Mouse (Mus musculus) heart, embryonic 16.5 days (tissue): Measurements from ENCODE around the gene Gpsm2. TPM values are rescaled to one million over a fixed set of nuclear protein-coding genes. Genes with fewer than 3 reads are reported as not detected.

ENCODE experiments used
- ATAC-seq: fragments of 200-750 bp; cut with Nextera tagmentation; replicated peaks from 2 replicates; pipeline ENCODE4 v1.8.0; 2017; ENCODE audit warnings: moderate number of reproducible peaks; ENCODE audit not compliant: insufficient read depth, low FRiP score; ENCODE audit errors: extremely low read depth
- H3K27ac ChIP-seq: fragments of 300-500 bp; sonication (generic); 2 replicates; pipeline ENCODE4 v1.5.1; 2014; ENCODE audit warnings: mild to moderate bottlenecking, low read length, control low read depth, moderate library complexity
- H3K27me3 ChIP-seq: fragments of 300-500 bp; sonication (generic); 2 replicates; pipeline ENCODE4 v1.6.1; 2014; ENCODE audit warnings: low read length, mixed read lengths; ENCODE audit not compliant: control insufficient read depth, insufficient read depth
- H3K36me3 ChIP-seq: fragments of 300-500 bp; sonication (generic); 2 replicates; pipeline ENCODE4 v1.6.1; 2014; ENCODE audit not compliant: control insufficient read depth, insufficient read depth
- H3K4me1 ChIP-seq: fragments of 300-500 bp; sonication (generic); 2 replicates; pipeline ENCODE4 v1.6.1; 2014; ENCODE audit warnings: low read length, mixed read lengths; ENCODE audit not compliant: control insufficient read depth, insufficient read depth
- H3K4me2 ChIP-seq: fragments of 300-500 bp; sonication (generic); 2 replicates; pipeline ENCODE4 v1.6.1; 2014; ENCODE audit warnings: low read depth, mild to moderate bottlenecking, control low read depth, low read length
- H3K4me3 ChIP-seq: fragments of 300-500 bp; sonication (generic); 2 replicates; pipeline ENCODE4 v1.5.1; 2014; ENCODE audit warnings: mild to moderate bottlenecking, control low read depth, low read length
- H3K9ac ChIP-seq: fragments of 300-500 bp; sonication (generic); 2 replicates; pipeline ENCODE4 v1.6.1; 2014; ENCODE audit warnings: low read length, control low read depth
- H3K9me3 ChIP-seq: fragments of 300-500 bp; sonication (generic); replicated peaks from 2 replicates; pipeline ENCODE4 v1.6.1; 2016; ENCODE audit warnings: low read length; ENCODE audit not compliant: control insufficient read depth
- WGBS: fragments of 180-500 bp; shearing (Covaris S2); extraction: QIAGEN DNeasy Blood & Tissue Kit; methylation state at CpG from one replicate; pipeline ENCODE4 v1.1.7; 2014; 5-methylcytosine and 5-hydroxymethylcytosine counted together
- polyA plus RNA-seq: library from polyadenylated mRNA; unstranded; fragments of >200 nt; fragmentation: Nextera tagmentation; extraction: Ambion mirVana; gene quantifications from 2 replicates; pipeline ENCODE4 v1.2.1, GENCODE M21; 2015

Gpsm2 gene
- polyA plus RNA-seq, 1 experiment from 2014 or later = 28.9 TPM

- Histone ChIP-seq H3K36me3 (no peaks in the 10 kb centered on the region), H3K27me3 (no peaks in the 10 kb centered on the region), H3K9ac (no peak overlapping the region), H3K4me1 (0 out of 2 replicates have a peak, but pooled peaks cover 6% of the 10 kb centered on the region), H3K27ac (no peak overlapping the region), H3K9me3 (no peaks in the 10 kb centered on the region), H3K4me2 (no peak overlapping the region), H3K4me3 (no peak overlapping the region)
- WGBS = 80% methylated on average over 4 of the region's 4 CpGs
- no peak for ATAC-seq
Observed at GRCm38 (mm10) chr3:108714837-108715236, 7.3 kb downstream of the Gpsm2 start.

GRCm38 (mm10) chr3:108713065-108713675 is 8.9 kb downstream of the Gpsm2 start:
- no peaks in the 10 kb centered on the region for H3K27me3 ChIP-seq
- H3K4me1 ChIP-seq = 0 out of 2 replicates have a peak, but pooled peaks cover 6% of the 10 kb centered on the region
- WGBS = 60% methylated on average over 3 of the region's 3 CpGs
- H3K9ac ChIP-seq = no peak overlapping the region
- H3K27ac ChIP-seq = no peak overlapping the region
- ATAC-seq = no peak; the same call in 1 of the 2 replicates
- no peak overlapping the region for H3K4me2 ChIP-seq
- H3K4me3 ChIP-seq = no peak overlapping the region
- no peaks in the 10 kb centered on the region for H3K36me3 ChIP-seq
- H3K9me3 ChIP-seq = no peaks in the 10 kb centered on the region

- no peaks in the 10 kb centered on the region for H3K9me3 ChIP-seq
- H3K4me2 ChIP-seq = no peak overlapping the region
- H3K4me3 ChIP-seq = no peak overlapping the region
- 89% methylated on average over 5 of the region's 5 CpGs for WGBS
- ATAC-seq = no peak
- no peak overlapping the region for H3K27ac ChIP-seq
- H3K9ac ChIP-seq = no peak overlapping the region
- no peaks in the 10 kb centered on the region for H3K36me3 ChIP-seq
- H3K27me3 ChIP-seq = no peaks in the 10 kb centered on the region
- H3K4me1 ChIP-seq = 0 out of 2 replicates have a peak, but pooled peaks cover 6% of the 10 kb centered on the region
Observed at GRCm38 (mm10) chr3:108711296-108711695, 10.8 kb downstream of the Gpsm2 start.

- no peaks in the 10 kb centered on the region for H3K4me1 ChIP-seq
Observed at GRCm38 (mm10) chr3:108702789-108703188, 19.3 kb downstream of the Gpsm2 start.

GRCm38 (mm10) chr3:108701256-108701655 is 20.9 kb downstream of the Gpsm2 start:
- 71% methylated on average over 1 of the region's 1 CpGs for WGBS
- no peak for ATAC-seq
- Histone ChIP-seq H3K9ac (no peak overlapping the region), H3K9me3 (no peaks in the 10 kb centered on the region), H3K4me3 (no peak overlapping the region), H3K27me3 (no peaks in the 10 kb centered on the region), H3K27ac (no peak overlapping the region), H3K4me2 (no peak overlapping the region), H3K36me3 (peaks cover 10% of the 10 kb centered on the region; the same call in 1 of the 2 replicates), H3K4me1 (no peaks in the 10 kb centered on the region)

More at GRCm38 (mm10) chr3:108702789-108703188, 19.3 kb downstream of the Gpsm2 start:
- H3K27ac ChIP-seq = no peak overlapping the region
- H3K4me2 ChIP-seq = no peak overlapping the region
- no peaks in the 10 kb centered on the region for H3K9me3 ChIP-seq
- ATAC-seq = no peak
- no peaks in the 10 kb centered on the region for H3K27me3 ChIP-seq
- H3K36me3 ChIP-seq = peaks cover 4% of the 10 kb centered on the region; the same call in 1 of the 2 replicates
- WGBS = 95% methylated on average over 8 of the region's 8 CpGs
- no peak overlapping the region for H3K9ac ChIP-seq
- no peak overlapping the region for H3K4me3 ChIP-seq

GRCm38 (mm10) chr3:108699786-108700185 is 22.3 kb downstream of the Gpsm2 start:
- Histone ChIP-seq H3K9ac (no peak overlapping the region), H3K27me3 (no peaks in the 10 kb centered on the region), H3K9me3 (no peaks in the 10 kb centered on the region), H3K4me2 (no peak overlapping the region), H3K4me3 (no peak overlapping the region), H3K36me3 (peaks cover 10% of the 10 kb centered on the region; the same call in 1 of the 2 replicates), H3K27ac (no peak overlapping the region), H3K4me1 (no peaks in the 10 kb centered on the region)
- WGBS = 89% methylated on average over 4 of the region's 4 CpGs
- no peak for ATAC-seq

- Histone ChIP-seq H3K9me3 (no peaks in the 10 kb centered on the region), H3K4me1 (no peaks in the 10 kb centered on the region), H3K27me3 (no peaks in the 10 kb centered on the region), H3K36me3 (peaks cover 15% of the 10 kb centered on the region), H3K4me3 (no peak overlapping the region), H3K27ac (no peak overlapping the region), H3K4me2 (no peak overlapping the region), H3K9ac (no peak overlapping the region)
- no peak for ATAC-seq
- WGBS = 85% methylated on average over 8 of the region's 8 CpGs
Observed at GRCm38 (mm10) chr3:108698662-108699061, 23.4 kb downstream of the Gpsm2 start.

GRCm38 (mm10) chr3:108694321-108694720 is 27.8 kb downstream of the Gpsm2 start:
- WGBS = 58% methylated on average over 9 of the region's 9 CpGs
- Histone ChIP-seq H3K4me2 (no peak overlapping the region), H3K4me3 (no peak overlapping the region), H3K9me3 (no peaks in the 10 kb centered on the region), H3K27ac (no peak overlapping the region), H3K27me3 (no peaks in the 10 kb centered on the region), H3K4me1 (no peaks in the 10 kb centered on the region), H3K9ac (no peak overlapping the region), H3K36me3 (peaks cover 21% of the 10 kb centered on the region)
- ATAC-seq = no peak

- Histone ChIP-seq H3K9ac (no peak overlapping the region), H3K4me3 (no peak overlapping the region), H3K4me2 (no peak overlapping the region), H3K4me1 (no peaks in the 10 kb centered on the region), H3K36me3 (peaks cover 14% of the 10 kb centered on the region), H3K27ac (no peak overlapping the region), H3K27me3 (no peaks in the 10 kb centered on the region), H3K9me3 (no peaks in the 10 kb centered on the region)
- ATAC-seq = no peak
- WGBS = 78% methylated on average over 4 of the region's 4 CpGs
Observed at GRCm38 (mm10) chr3:108689979-108690378, 32.1 kb downstream of the Gpsm2 start.
